Mouse (Mus musculus) left cerebral cortex, adult 8-10 months (tissue): ENCODE measurements around the gene A630001G21Rik. TPM values are rescaled to one million over a fixed set of nuclear protein-coding genes. Genes with fewer than 3 reads are reported as not detected.
"Not testable (repeated sequence)": the region's sequence is repeated elsewhere in the genome, so short reads cannot be mapped to it uniquely, and the experiment has no call there.

Experiments used
- DNase-seq, 2 experiments: peaks; one replicate each; pipeline ENCODE4 v3.0.0; 2022; ENCODE audit warnings: low spot score in 2 of 2
- total RNA-seq, 4 experiments: library from RNA; stranded (reverse); gene quantifications; 2 replicates each; pipeline ENCODE4 v1.2.4; 2022

Gene A630001G21Rik
- 1 to 10 TPM in 2 of 4 experiments, under 1 TPM in 2; 0.72 to 1.2 (median 0.97) TPM for total RNA-seq

- no peak for DNase-seq
Observed at GRCm38 (mm10) chr1:85778436-85778835, at the start of gene A630001G21Rik. TSS of gene A630001G21Rik (minus strand) at chr1:85778643.

- no peak for DNase-seq
Observed at GRCm38 (mm10) chr1:85827166-85827565, 48.7 kb upstream of the A630001G21Rik start.

DNA sequence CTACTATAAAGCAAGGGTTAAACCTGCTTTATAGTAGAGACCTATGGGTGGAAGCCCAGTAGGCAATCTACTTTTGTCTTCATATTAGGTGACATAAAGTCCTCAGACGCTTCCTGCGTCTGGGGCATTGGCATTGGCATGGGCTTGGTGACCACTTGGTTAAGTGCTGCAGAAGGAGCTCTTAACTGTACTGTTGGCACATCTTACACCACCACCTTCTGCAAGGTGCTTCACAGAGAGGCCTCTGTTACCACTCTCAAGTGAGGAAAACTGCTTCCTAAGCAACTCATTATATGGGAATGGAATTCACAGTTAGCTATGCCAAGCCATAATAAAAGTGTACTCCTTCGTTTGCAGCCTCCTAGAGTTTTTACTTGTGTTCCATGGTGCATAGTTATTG, 46.5 kb upstream of the A630001G21Rik start:
- DNase-seq = no peak

DNA sequence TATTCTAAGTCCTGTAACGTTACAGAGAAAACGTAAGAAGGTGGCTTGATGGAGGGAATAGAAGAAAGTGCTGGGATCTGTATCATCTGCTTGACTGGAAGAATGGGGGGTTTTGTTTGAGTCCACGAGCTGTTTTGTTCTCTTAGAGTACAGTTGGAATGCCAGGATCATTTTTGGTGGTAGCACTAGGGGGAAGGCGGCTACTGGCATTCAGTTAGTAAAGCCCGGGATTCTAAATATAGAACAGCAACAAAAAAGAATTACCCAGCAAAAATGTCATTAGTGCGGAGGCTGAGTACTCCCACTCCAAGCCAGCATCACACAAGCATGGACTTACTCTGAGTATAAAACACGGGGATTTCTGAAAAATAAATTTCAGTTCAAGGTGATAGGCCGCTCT, 43.8 kb upstream of the A630001G21Rik start:
- no peak for DNase-seq

- DNase-seq = no peak
Observed at GRCm38 (mm10) chr1:85819695-85820094, 41.3 kb upstream of the A630001G21Rik start.

DNA sequence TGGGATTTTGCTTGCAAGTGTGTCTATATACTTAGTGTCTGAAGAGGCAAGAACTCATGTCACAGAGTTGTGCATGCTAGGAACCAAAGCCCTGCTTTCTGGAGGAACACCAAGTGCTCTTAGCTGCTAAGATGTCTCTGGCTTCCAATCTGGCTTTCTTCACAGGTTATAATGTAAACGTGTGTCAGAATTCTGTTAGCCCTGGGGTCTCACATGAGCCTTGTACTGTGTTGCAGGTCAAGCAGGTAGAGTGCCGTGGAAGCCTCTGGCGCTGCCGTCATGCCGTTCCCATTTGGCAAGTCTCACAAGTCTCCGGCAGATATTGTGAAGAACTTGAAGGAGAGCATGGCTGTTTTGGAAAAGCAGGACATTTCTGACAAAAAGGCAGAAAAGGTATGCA, 39.7 kb upstream of the A630001G21Rik start:
- DNase-seq = no peak

GRCm38 (mm10) chr1:85814213-85814612, 35.8 kb upstream of the A630001G21Rik start:
- not testable (repeated sequence) for DNase-seq

GRCm38 (mm10) chr1:85810787-85811186, 32.3 kb upstream of the A630001G21Rik start:
- no peak for DNase-seq

GRCm38 (mm10) chr1:85810343-85810742, 31.9 kb upstream of the A630001G21Rik start:
- no peak for DNase-seq

DNA sequence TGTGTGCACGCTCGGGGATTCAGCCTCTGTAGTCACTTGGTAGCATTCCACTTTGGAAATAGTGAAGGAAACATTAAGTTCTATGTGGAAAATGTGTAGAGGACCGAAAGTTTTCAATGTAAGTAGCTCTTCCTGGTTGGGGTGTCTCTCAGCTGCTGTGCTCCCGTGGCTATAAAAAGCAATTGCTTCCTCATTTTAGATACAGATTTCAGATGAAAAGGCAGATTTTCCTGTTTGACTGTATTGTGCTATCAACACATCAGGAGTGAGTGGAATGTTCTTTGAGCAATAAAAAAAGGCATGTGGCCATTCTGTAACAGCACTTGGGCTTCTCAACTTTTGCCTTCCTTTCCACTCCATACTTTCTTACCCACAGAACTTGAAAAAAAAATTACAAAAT, 30.8 kb upstream of the A630001G21Rik start:
- DNase-seq = no peak

- no peak for DNase-seq
Observed at GRCm38 (mm10) chr1:85804551-85804950, 26.1 kb upstream of the A630001G21Rik start.

- no peak for DNase-seq
Observed at GRCm38 (mm10) chr1:85802517-85802916, 24.1 kb upstream of the A630001G21Rik start.

GRCm38 (mm10) chr1:85799776-85800175, 21.3 kb upstream of the A630001G21Rik start:
- no peak for DNase-seq

- DNase-seq = no peak
Observed at GRCm38 (mm10) chr1:85795196-85795595, 16.8 kb upstream of the A630001G21Rik start.

- no peak for DNase-seq
Observed at GRCm38 (mm10) chr1:85794106-85794771, 15.8 kb upstream of the A630001G21Rik start.

DNA sequence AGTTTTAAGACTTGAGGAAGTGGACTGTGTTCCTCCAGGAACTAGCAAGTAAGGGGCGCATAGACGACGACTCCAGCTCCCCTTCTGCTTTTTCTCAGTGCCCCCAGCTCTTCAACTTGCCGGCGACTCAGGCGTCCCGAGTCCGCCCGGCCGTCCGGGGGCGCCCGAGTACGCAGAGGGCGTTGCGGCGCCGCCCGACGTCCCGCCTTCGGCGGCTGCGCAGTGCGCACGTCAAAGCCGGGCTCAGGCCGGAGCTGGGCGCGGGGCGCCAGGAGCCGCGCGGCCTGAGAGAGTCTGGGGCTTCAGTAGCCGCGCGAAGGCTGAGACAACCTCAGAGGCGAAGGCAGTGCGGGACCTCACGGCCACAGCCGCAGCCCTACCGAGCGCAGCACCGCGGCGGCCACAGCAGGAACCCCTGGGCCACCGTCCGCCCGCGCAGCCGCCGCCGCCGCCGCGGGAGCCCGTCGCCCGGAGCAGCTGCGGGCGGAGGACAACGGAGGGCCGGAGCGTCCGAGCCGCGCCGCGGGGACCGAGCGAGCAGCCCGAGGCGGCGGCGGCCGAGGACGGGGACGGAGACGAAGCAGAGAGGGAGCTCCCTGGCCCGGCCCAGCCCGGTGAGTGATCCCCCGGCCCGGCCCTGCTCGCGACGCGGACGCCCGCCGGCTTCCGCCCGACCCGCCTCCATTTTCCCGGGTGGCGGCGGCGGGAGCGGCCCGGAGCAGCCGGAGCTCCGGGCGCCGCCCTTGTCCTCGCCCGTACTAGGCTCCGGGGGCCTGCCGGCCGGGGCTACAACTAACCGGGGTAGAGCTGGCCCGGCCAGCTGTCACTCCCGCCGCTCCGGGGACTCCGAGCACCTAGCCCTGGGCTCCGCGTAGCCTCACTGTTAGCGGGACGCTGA, 15.0 kb upstream of the A630001G21Rik start, which contains the start of gene Cab39:
TSS of gene Cab39 (plus strand) at position 234 of the 898 bp plus-strand sequence.
- DNase-seq = peak; percentile 75 to 83

- no peak for DNase-seq
Observed at GRCm38 (mm10) chr1:85791476-85791875, 13.0 kb upstream of the A630001G21Rik start.

DNA sequence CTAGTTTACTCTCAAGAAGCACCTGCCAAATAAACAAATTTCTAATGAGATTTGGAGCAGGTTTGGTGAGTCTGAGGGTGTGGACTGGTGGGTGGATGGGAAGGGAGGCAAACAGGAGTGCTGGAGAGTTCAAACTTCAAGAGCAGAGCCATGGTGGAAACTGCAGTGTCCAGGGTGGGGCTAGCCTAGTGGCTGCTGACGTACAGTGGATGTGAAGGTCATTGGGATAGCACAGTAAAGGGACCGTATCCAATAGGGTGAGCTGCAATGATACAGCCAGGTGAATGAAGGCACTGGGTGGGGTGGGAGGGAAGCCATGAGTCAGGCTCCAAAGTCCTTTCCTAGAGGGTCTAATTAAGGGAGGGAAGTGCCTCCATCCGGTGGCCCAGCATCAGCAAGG, 12.1 kb upstream of the A630001G21Rik start:
- DNase-seq = no peak

DNA sequence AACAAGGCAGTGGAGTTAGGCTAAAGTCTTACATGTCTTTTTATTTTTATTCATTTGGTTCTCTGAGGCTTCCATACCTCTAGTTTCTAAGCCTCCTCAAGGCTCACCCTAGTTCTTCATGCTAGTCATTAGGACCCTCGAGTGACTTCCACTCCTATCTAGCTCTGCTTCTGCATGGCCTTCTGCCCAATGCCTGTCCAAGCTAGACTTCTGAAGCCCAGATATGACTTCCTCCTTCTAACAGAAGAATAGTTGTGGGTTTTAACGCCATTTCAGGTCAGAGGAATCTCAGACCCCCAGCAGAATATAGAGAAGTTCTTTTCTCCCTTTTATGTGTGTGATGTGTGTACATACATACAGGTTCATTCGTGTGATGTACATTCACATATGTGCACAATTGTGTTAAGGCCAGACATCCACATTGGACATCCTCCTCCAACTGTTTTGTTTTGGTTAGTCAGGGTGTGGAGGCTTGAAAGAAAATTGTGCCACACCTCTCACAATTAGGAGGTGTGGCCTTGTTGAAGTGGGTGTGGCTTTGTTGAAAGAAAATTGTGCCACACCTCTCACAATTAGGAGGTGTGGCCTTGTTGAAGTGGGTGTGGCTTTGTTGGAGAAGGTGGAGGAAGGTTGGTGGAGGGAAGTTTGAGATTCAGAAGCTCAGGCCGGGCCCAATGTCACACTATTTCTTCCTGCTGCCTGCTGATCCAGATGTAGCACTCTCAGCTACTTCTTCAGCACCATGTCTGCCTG, 1.2 kb upstream of the A630001G21Rik start:
- no peak for DNase-seq

GRCm38 (mm10) chr1:85779012-85779411, 569 bp upstream of the A630001G21Rik start:
- DNase-seq = no peak

DNA sequence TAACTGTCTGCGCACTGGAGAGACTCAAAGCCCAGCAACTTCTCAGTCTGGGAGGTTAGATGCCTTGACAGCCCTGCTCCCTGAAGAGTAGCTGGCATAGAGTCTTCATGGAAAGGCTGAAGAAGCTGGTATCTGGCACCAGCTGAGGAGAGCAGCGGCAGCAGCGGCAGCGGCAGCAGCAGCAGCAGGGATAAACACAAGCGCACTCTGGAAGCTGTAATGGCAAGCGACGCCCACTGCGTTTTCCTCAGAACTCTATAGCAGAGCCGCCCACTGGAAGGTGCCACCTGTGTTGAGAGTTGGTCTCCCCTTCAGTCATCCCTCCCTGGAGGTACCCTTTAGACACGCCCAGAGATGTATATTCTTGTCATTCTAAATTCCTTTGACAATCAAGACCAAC, 2.3 kb downstream of the A630001G21Rik start:
- DNase-seq = no peak

- peak in 1 of 2 experiments; percentile 14 for DNase-seq
Observed at GRCm38 (mm10) chr1:85775136-85775535, 3.3 kb downstream of the A630001G21Rik start.
